Mouse (Mus musculus) embryonic fibroblast, embryonic 13.5 days (primary cell): Measurements from ENCODE around the gene Atp5d.

Experiments used
- CTCF ChIP-seq: IDR thresholded peaks from 2 replicates; pipeline ENCODE4 v1.5.1; 2011; ENCODE audit warnings: mild to moderate bottlenecking, control low read depth, low read length, moderate library complexity, borderline replicate concordance; ENCODE audit not compliant: insufficient read depth
- POLR2A ChIP-seq: IDR thresholded peaks from 2 replicates; pipeline ENCODE4 v1.6.1; 2011; ENCODE audit warnings: low read depth, mild to moderate bottlenecking, control low read depth, low read length, moderate library complexity

GRCm38 (mm10) chr10:80145896-80146295 is 7.5 kb downstream of the Atp5d start:
- no peak for TF ChIP-seq CTCF
- no peak for TF ChIP-seq POLR2A
